Mouse (Mus musculus): Measurements from ENCODE around the gene Gm12169. TPM values are rescaled to one million over a fixed set of nuclear protein-coding genes. Genes with fewer than 3 reads are reported as not detected.

Gm12169 gene
- total and polyA plus RNA-seq, 3 experiments: not detected

DNA sequence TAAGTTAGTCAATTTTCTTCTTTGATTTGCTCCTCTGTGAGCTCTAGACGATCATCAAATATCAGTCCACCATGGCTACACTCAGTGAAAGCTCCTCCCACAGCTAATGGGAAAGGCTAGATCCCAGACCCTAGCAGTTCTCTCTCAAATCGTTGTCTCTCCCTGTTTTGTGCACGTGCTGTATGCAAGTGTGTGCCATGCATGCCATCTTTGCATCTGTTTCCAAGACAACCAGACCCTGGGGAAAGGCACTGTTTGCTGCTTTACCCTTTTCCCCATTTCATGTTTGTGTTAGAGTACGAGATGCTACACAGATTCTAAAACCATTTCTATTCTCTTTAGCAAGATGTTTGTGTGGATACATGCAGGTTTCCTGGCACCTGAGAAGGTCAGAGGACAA is 13.0 kb downstream of the Gm12169 start:
- no peak overlapping the region for H3K27ac ChIP-seq (ENCODE audit: insufficient read depth, low read depth)
- H3K27me3 ChIP-seq (replicated peaks): no peaks in the 10 kb centered on the region
- DNase-seq (ENCODE audit: extremely low read depth): no peak
- no peaks in the 10 kb centered on the region for H3K79me2 ChIP-seq (replicated peaks; ENCODE audit: control insufficient read depth, extremely low read depth, insufficient read depth, poor library complexity, severe bottlenecking)
- no peak overlapping the region for H3K4me2 ChIP-seq (ENCODE audit: insufficient read depth, low read depth, poor library complexity, severe bottlenecking)
- in situ Hi-C loops (cut with MboI; ENCODE audit: low pct_ligation_motif_present, low pct_unique_long_range_greater_than_20kb, low sequenced_read_pairs) (no loop called here), dilution Hi-C loops (cut with MboI; ENCODE audit: extremely low pct_ligation_motif_present, extremely low pct_unique_long_range_greater_than_20kb, low sequenced_read_pairs) (no loop called here)
- H3K9ac ChIP-seq (ENCODE audit: insufficient read depth, low read depth): no peak overlapping the region
- no peaks in the 10 kb centered on the region for H3K36me3 ChIP-seq (replicated peaks in 1 of 2; ENCODE audit: control insufficient read depth in 1 of 2, insufficient read depth in 1 of 2, low read length in 1 of 2)
- H3K4me3 ChIP-seq (replicated peaks in 1 of 3; ENCODE audit: low read depth in 2 of 3, low read length in 2 of 3, poor library complexity in 1 of 3): no peak overlapping the region
- TF ChIP-seq MXI1 (IDR thresholded peaks at IDR 0.05; ENCODE audit: low read depth, low read length) (no peak), ELF1 (IDR thresholded peaks at IDR 0.05; ENCODE audit: low read depth, low read length) (no peak), MAX (IDR thresholded peaks at IDR 0.05; ENCODE audit: low read length) (no peak), IRF4 (IDR thresholded peaks at IDR 0.05; ENCODE audit: low read depth, low read length) (no peak), CTCF (conservative IDR thresholded peaks at IDR 0.05 in 1 of 2, IDR thresholded peaks at IDR 0.05 in 1 of 2; ENCODE audit: low read depth in 2 of 2, low read length in 2 of 2) (no peak), CHD1 (IDR thresholded peaks at IDR 0.05; ENCODE audit: low read depth, low read length) (no peak), KAT2A (IDR thresholded peaks at IDR 0.05; ENCODE audit: insufficient replicate concordance, low read length) (no peak), TCF12 (IDR thresholded peaks at IDR 0.05; ENCODE audit: low read depth, low read length) (no peak), PAX5 (IDR thresholded peaks at IDR 0.05; ENCODE audit: low read length) (no peak), ETS1 (conservative IDR thresholded peaks at IDR 0.05; ENCODE audit: low read depth, low read length) (no peak), RAD21 (IDR thresholded peaks at IDR 0.05; ENCODE audit: low read depth, low read length) (no peak), ZMIZ1 (IDR thresholded peaks at IDR 0.05; ENCODE audit: low read depth, low read length) (no peak), NELFE (IDR thresholded peaks at IDR 0.05; ENCODE audit: low read depth, low read length) (no peak), ZNF384 (IDR thresholded peaks at IDR 0.05; ENCODE audit: low read depth, low read length) (no peak), UBTF (IDR thresholded peaks at IDR 0.05; ENCODE audit: low read depth, low read length) (no peak), MAFK (IDR thresholded peaks at IDR 0.05; ENCODE audit: insufficient replicate concordance, low read length) (no peak), NRF1 (IDR thresholded peaks at IDR 0.05; ENCODE audit: low read depth, low read length) (no peak), SMC3 (IDR thresholded peaks at IDR 0.05; ENCODE audit: low read depth, low read length) (no peak), GABPA (IDR thresholded peaks at IDR 0.05; ENCODE audit: insufficient replicate concordance, low read depth, low read length) (no peak)
- no peaks in the 10 kb centered on the region for H3K9me3 ChIP-seq (replicated peaks; ENCODE audit: low read length)
- H3K4me1 ChIP-seq (ENCODE audit: control insufficient read depth in 1 of 2, insufficient read depth in 2 of 2): no peaks in the 10 kb centered on the region

DNA sequence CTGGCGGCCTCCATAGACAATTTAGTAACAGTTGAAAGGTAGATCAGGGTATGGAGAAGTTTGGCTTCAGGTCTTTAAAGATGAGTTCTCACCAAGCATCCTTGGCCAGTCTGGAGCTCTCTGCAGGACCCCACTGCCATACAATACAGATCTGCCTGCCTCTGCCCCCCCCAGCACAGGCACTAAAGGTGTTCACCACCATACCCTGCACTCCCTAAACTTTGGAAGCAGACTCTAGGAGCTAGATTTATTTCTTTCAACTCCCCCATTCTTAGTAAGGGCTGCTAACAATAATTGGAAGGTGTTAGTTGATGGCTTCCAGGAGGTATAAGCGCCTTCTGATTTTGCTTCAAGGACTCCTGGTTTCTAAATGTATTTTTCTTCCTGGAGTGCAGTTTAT is 19.5 kb downstream of the Gm12169 start:
- dilution Hi-C loops (cut with MboI; ENCODE audit: extremely low pct_ligation_motif_present, extremely low pct_unique_long_range_greater_than_20kb, low sequenced_read_pairs) (no loop called here), in situ Hi-C loops (cut with MboI; ENCODE audit: low pct_ligation_motif_present, low pct_unique_long_range_greater_than_20kb, low sequenced_read_pairs) (no loop called here)
- Histone ChIP-seq H3K27ac (ENCODE audit: insufficient read depth, low read depth) (no peak overlapping the region), H3K4me3 (replicated peaks in 1 of 3; ENCODE audit: low read depth in 2 of 3, low read length in 2 of 3, poor library complexity in 1 of 3) (no peak overlapping the region), H3K9me3 (replicated peaks; ENCODE audit: low read length) (no peaks in the 10 kb centered on the region), H3K36me3 (replicated peaks in 1 of 2; ENCODE audit: control insufficient read depth in 1 of 2, insufficient read depth in 1 of 2, low read length in 1 of 2) (no peaks in the 10 kb centered on the region), H3K79me2 (replicated peaks; ENCODE audit: control insufficient read depth, extremely low read depth, insufficient read depth, poor library complexity, severe bottlenecking) (no peaks in the 10 kb centered on the region), H3K4me1 (ENCODE audit: control insufficient read depth in 1 of 2, insufficient read depth in 2 of 2) (no peaks in the 10 kb centered on the region), H3K27me3 (replicated peaks) (peaks cover 2% of the 10 kb centered on the region), H3K9ac (ENCODE audit: insufficient read depth, low read depth) (no peak overlapping the region), H3K4me2 (ENCODE audit: insufficient read depth, low read depth, poor library complexity, severe bottlenecking) (no peak overlapping the region)
- TF ChIP-seq NELFE (IDR thresholded peaks at IDR 0.05; ENCODE audit: low read depth, low read length): no peak
- TF ChIP-seq ZKSCAN1 (IDR thresholded peaks at IDR 0.05; ENCODE audit: borderline replicate concordance, low read depth, low read length): no peak
- no peak for TF ChIP-seq BHLHE40 (IDR thresholded peaks at IDR 0.05; ENCODE audit: low read depth, low read length)
- no peak for TF ChIP-seq MXI1 (IDR thresholded peaks at IDR 0.05; ENCODE audit: low read depth, low read length)
- no peak for TF ChIP-seq MAZ (IDR thresholded peaks at IDR 0.05; ENCODE audit: low read depth, low read length)
- TF ChIP-seq ZNF384 (IDR thresholded peaks at IDR 0.05; ENCODE audit: low read depth, low read length): no peak
- TF ChIP-seq RCOR1 (conservative IDR thresholded peaks at IDR 0.05; ENCODE audit: low read depth, low read length): no peak
- TF ChIP-seq POLR2AphosphoS2 (IDR thresholded peaks at IDR 0.05; ENCODE audit: low read depth, low read length): no peak
- no peak for TF ChIP-seq TCF12 (IDR thresholded peaks at IDR 0.05; ENCODE audit: low read depth, low read length)
- no peak for TF ChIP-seq GABPA (IDR thresholded peaks at IDR 0.05; ENCODE audit: insufficient replicate concordance, low read depth, low read length)
- TF ChIP-seq POLR2A (IDR thresholded peaks at IDR 0.05; ENCODE audit: low read depth, low read length): no peak
- TF ChIP-seq TBP (conservative IDR thresholded peaks at IDR 0.05; ENCODE audit: low read depth, low read length): no peak
- no peak for TF ChIP-seq SIN3A (IDR thresholded peaks at IDR 0.05; ENCODE audit: low read length)
- no peak for TF ChIP-seq MAFK (IDR thresholded peaks at IDR 0.05; ENCODE audit: insufficient replicate concordance, low read length)
- no peak for TF ChIP-seq ZC3H11A (IDR thresholded peaks at IDR 0.05; ENCODE audit: low read depth, low read length)
- no peak for TF ChIP-seq JUND (conservative IDR thresholded peaks at IDR 0.05; ENCODE audit: low read depth, low read length)
- no peak for TF ChIP-seq MEF2A (IDR thresholded peaks at IDR 0.05; ENCODE audit: borderline replicate concordance, low read depth, low read length)
- no peak for TF ChIP-seq E2F4 (IDR thresholded peaks at IDR 0.05; ENCODE audit: insufficient replicate concordance, low read depth, low read length)
- TF ChIP-seq SMC3 (IDR thresholded peaks at IDR 0.05; ENCODE audit: low read depth, low read length): no peak
- no peak for TF ChIP-seq IRF4 (IDR thresholded peaks at IDR 0.05; ENCODE audit: low read depth, low read length)
- no peak for DNase-seq (ENCODE audit: extremely low read depth)

Data from CH12.LX (cell line).